Mouse (Mus musculus) erythroblast, adult 5-6 weeks (primary cell): ENCODE measurements around the gene Evi5. TPM values are rescaled to one million over a fixed set of nuclear protein-coding genes. Genes with fewer than 3 reads are reported as not detected.

Source experiments
- ATAC-seq: replicated peaks from 2 replicates; pipeline ENCODE4 v1.8.0; 2016; ENCODE audit warnings: moderate number of reproducible peaks, mild to moderate bottlenecking, moderate TSS enrichment, inconsistent platforms; ENCODE audit not compliant: poor library complexity, low FRiP score, severe bottlenecking
- total RNA-seq, 2 experiments: library from RNA; stranded (forward) in 1 of 2; stranded (reverse) in 1 of 2; fragments of 150-400 nt in 1 of 2; fragments of 200-764, 138-1000 nt in 1 of 2; gene quantifications; 2 replicates each; pipeline versions ENCODE4 v1.2.3 to v1.2.4; 2015 to 2017; ENCODE audit warnings: low replicate concordance in 2 of 2

Evi5 gene
- total RNA-seq, 2 experiments from 2014 or later: 520 to 882 TPM

- peak; percentile 30; the same call in 1 of the 2 replicates for ATAC-seq
Observed at GRCm38 (mm10) chr5:107829998-107830560, 44.8 kb downstream of the Evi5 start, which contains the start of gene Ube2d2b. Gene Ube2d2b, plus strand, starts transcription at chr5:107830099.

DNA sequence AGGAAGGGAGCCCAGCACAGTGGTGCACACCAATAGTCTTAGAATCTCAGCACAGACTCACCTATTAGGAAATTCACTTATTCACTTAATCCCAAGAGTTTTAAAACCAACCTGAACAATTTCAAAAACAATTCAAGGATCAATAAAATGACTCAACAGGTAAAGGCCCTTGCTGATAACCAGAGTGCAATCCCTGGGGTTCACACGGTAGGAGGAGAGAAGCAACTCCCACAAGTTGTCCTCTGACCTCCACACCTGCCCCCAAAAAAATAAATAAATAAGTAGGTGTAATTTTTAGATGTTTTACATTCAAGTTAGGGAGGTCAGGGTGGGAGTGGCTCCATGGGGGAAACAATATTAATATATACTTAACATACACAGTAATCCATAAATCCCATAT, 52.4 kb downstream of the Evi5 start:
- no peak for ATAC-seq

- no peak for ATAC-seq
Observed at GRCm38 (mm10) chr5:107814651-107815050, 60.3 kb downstream of the Evi5 start.

GRCm38 (mm10) chr5:107807496-107807895, 67.4 kb downstream of the Evi5 start:
- ATAC-seq: 0 out of 2 replicates have a peak, but pooled peaks have one; percentile 26

DNA sequence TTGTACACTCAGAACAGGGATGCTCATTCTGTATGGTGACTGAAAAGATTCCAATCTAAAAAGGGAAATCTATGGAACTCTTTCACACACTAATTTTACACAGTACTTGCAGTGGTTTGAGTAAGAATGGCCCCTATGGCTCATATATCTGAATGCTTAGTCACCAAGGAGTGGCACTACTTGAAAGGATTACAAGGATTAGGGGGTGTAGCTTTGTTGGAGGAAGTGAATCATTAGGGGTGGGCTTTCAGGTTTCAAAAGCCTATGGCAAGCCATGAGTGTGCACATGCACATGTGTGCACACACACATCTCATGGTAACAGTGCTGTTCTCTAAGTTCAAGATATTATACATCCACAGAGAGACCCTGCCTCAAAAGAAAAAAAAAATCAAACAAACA, 72.3 kb downstream of the Evi5 start:
- ATAC-seq: no peak

DNA sequence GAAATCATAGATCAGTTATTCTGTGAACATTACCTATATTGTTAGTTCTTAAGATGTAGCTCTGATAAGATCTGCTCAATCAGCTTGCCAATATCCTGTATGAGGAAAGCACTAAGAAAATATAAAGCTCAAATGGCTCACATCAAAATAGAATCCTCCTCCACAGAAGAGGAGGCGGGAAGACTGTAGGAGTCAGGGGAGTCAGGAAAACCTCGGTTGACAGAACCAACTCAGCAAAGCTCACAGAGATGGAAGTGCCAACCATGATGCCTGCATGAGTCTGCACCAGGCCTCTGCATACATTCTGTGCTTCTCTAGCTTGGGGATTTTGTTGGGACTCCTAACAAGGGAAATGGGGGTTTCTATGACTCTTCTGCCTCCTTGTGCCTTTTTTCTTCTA, 73.7 kb downstream of the Evi5 start:
- no peak for ATAC-seq

DNA sequence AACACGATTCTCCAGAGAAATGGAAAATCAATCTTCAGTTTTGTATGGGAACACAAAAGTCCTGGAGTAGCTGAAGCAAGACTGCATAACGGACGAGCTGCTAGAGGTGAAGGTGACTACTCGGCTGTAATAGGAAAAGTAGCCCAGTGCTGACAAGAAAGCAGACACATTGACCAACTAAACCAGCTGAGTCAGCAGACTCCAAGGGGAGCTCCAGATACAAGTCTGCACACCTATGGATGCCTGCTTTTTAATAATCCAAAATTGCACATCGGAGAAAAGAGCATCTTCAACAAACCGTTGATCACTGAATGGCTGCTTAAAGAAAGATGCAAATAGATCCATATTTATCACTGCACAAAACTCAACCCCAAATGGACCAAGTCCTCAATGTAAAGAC, 76.6 kb downstream of the Evi5 start:
- no peak for ATAC-seq

- no peak for ATAC-seq
Observed at GRCm38 (mm10) chr5:107793927-107794326, 81.0 kb downstream of the Evi5 start.

GRCm38 (mm10) chr5:107793258-107793657, 81.6 kb downstream of the Evi5 start:
- no peak for ATAC-seq

- ATAC-seq: no peak
Observed at GRCm38 (mm10) chr5:107792516-107792915, 82.4 kb downstream of the Evi5 start.

DNA sequence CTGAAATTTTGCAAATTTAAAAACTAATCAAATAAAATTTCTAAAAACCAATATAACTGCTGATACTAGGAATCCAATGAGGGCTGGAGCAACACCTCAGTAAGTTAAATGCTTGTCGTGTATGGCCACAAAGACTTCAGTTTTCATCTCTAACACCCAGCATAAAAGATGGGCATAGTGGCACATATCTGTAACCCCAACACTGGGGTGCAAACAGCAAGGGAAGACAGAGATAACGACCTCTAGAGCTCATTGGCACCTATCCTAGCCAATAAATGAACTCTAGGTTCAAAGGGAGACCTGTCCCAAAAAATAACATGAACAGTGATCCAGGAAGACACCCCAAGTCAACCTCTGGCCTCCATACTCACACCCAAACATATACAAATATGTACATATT, 82.9 kb downstream of the Evi5 start:
- peak; percentile 74 for ATAC-seq

- no peak for ATAC-seq
Observed at GRCm38 (mm10) chr5:107789492-107789891, 85.4 kb downstream of the Evi5 start.

DNA sequence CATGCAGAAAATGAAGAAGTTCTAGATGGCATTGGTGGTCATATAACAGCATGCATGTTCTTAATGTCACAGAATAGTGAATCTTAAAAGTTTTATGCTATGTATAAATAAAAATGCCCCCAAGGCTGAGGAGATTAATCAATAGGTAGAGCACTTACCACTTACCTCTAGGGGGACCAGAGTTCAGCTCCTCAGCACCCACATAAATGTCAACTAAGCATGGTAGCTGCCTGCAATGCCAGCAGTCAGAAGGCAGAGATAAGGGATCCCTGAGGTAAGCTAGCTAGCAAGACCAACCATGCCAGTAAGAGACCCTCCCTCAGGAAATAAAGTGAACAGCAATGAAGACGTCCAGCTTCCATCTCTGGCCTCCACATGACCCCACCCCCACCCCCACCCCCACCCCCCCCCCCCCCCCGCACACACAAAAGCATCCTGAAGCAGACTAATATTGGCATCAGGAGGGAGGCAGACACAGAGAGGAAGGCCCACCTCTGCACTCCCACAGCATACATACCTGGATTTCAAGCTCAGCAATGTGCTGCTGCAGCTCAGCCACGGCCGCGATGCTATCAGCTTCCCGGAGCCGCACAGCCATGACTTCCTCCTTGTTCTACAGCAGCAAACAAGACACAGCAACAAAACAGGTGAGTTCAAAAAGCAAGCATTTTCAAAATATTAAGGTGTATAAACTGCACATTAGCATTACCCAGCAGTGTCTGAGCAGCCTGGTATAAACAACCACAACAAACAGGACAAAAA, 87.0 kb downstream of the Evi5 start:
- ATAC-seq: no peak

DNA sequence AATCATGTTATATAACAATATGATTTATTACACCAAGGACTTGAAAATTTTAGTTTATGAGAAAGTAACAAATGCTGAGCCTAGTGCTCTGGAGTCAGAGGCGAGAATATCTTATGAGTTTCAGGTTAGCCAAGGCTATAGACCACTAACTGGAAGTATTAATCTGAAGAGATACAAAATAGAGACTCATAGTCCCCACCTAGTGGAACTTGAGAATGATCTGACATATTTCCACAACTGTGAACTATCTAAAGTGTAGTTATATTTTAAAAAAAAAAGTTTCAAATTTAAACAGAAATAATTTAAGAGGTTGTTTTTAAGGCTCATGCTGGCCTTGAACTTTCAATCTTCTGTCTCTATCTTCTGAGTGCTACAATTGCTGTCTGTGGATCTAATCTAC, 92.5 kb downstream of the Evi5 start:
- ATAC-seq: no peak

DNA sequence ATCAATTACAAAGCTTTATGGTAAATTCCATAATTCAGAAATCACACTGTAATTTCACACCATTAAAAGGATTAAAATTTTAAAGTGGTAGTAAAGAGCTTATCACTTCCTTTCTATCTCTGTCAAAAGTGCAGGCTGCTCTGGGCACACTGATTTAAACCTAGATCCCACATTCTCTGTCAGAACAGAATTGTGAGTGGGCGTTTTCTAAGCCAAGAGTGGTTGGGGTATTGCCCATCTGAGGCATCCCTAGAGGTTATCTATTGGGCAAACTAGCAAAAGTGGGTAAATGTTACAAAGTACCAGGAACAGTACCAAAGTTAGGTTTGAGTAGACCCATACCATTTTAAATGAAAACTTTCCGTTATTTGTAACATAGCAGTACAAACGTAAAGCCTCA, 96.1 kb downstream of the Evi5 start:
- ATAC-seq: no peak

- no peak for ATAC-seq
Observed at GRCm38 (mm10) chr5:107777545-107777830, 97.4 kb downstream of the Evi5 start.

DNA sequence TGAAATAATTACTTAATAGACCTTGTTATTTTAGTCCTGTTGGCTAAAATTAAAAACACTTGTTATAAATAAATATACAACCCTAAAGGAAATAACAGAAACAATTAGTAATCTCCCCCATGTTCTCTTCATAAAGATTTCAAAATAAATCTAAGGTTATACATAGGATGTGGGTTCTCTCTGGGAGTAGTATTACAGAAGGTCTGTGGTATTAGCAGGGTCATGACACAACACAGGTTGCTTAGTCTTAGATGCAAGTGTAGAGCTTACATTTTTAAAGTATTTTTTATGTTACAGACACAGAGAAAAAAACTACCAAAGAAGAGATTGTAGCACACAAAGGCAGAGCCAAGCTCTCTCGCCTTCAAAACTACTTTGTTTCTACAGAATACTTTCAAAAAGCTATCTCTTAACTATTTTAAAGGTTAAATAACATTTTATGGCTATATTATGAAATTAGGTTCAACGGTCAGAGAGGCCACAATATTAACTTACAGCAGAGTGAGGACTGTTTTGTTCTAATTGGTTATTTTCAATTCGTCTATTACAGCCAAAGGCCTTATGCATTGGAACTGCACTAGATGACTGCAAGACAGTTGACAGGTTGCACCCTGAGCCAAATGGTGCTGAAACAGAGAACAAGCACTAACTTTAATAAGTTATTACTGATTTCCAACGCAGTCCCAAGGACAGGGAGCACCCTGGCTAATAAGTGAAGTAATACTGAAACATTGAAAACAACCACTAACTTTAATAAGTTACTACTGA, 97.9 kb downstream of the Evi5 start:
- ATAC-seq: no peak

GRCm38 (mm10) chr5:107775875-107776274, 99.0 kb downstream of the Evi5 start:
- ATAC-seq: no peak

- ATAC-seq: no peak
Observed at GRCm38 (mm10) chr5:107772049-107772448, 102.9 kb downstream of the Evi5 start.

GRCm38 (mm10) chr5:107768224-107768623, 106.7 kb downstream of the Evi5 start:
- ATAC-seq: no peak

DNA sequence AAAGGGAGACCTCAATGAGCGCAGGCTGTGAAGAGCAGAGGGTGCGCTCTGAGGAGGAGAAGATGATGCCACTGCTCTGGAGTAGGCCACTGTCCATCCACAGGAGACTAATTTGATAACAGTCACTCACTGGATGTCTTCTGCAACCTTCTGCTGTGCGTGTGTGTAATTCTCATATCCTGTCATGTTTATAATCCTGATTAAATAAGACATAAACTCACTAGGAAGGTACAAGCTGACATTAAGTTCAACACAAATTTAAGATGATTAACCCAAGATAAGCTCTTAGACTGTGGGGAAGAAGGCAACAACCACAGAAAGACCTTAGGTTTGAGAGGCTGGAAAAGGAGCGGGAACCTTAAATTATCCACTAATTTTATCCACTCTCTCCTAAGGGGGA, 109.0 kb downstream of the Evi5 start:
- no peak for ATAC-seq
